Mouse (Mus musculus): ENCODE data around the gene Il5.

The Il5 gene

DNA sequence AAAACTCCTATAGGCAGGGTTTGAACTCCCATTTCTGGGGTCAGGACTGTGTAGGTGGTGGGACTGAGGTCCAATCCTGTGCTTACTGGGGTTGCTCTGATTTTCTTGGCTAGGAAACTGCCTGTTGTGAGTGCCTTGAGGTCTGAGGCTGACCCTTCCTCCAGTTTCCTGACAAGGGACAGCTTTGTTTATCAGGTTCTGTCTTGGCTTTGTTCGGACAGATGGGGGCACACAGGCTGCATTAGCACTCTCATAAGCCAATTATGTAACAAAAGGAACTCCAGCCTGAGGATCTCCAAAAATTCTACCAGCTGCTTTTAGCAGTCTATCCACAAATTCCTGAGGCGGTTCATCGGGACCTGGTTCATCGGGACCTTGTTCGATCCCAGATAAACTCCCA, 21.8 kb downstream of the Il5 start:
- peak; percentile 43 for DNase-seq (ENCODE audit: low read depth, low spot score)

DNA sequence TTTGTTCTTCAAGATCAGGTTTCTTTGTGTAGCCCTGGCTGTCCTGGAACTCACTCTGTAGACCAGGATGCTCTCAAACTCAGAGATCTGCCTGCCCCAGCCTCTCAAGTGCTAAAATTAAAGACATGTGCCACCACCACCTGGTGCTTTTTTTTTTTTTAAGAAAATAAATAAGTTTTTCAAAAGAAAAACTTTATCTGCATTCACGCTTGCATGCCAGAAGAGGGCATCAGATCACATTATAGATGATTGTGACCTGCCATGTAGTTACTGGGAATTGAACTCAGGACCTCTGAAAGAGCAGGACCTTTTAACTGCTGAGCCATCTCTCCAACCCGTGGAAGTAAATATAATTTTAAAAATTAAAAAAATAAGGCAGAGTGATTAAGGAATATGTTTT, 24.7 kb downstream of the Il5 start:
- DNase-seq (ENCODE audit: low read depth, low spot score): no peak

DNA sequence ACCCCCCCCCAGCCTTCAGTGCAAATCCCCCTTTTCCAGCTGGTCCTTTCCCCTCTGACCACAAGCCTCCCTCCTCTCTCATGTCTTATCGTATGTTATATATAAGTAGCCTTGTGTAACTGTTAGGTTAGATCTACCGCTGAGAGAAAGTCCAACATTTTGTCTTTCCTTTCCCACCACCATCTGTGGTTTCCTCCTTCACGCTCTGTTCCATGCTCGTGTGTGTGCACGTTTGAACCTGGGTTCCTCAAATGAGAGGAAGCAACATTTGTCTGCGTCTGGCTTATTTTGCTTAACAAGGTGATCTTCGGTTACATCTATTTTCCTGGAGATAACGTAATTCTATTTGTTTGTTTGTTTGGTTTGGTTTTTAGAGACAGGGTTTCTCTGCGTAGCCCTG, 27.4 kb downstream of the Il5 start:
- no peak for DNase-seq (ENCODE audit: low read depth, low spot score)

DNA sequence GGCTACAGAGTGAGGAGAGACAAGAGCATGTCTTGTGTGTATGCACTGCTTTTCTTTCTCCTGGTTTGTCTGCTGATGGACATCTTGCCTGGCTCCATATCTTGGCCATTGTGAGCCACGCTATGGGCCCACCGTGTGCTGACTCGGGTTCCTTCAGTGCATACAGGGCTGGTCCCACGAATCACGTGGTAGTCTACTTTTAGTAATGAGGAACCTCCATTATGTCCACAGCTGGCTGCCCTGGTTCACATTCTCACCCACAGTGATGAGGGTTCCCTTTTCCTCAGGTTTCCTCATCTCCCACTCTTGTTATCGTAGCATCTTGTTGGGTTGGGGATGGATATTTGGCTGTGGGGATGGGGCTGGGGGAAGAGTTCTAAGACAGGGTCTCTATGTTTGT, 28.0 kb downstream of the Il5 start:
- DNase-seq (ENCODE audit: low read depth, low spot score): no peak

GRCm38 (mm10) chr11:53749306-53749705, 28.7 kb downstream of the Il5 start:
- DNase-seq (ENCODE audit: low read depth, low spot score): no peak

DNA sequence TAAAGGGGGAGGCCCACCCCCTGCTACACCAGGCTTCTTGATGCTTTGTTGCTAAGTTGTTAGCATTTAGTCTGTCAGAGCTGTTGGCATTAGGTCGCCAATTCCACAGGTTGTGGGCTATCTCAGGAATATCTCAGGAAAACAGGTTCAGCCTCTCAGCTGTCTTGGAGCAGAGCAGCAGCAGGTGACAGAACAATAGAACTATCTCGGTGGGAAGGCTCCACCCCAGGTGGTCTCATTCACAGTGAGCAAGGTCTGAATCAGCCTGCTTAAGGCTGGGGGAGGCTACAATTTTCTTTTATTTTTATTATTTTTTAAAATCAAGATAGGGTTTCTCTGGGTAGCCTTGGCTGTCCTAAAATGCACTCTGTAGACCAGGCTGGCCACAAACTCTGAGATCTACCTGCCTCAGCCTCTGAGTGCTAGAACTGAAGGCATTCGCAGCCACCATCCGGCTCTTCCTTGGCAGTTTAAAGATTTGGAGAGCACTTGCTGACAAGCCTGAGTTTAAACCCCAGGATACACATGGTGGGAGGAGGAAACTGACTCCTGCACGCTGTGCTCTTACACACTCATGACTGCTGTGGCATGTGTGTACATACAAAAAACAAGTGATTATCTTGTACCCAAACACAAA, 29.2 kb downstream of the Il5 start:
- DNase-seq (ENCODE audit: low read depth, low spot score): no peak

- peak; percentile 85 for DNase-seq (ENCODE audit: low read depth, low spot score)
These were observed 34.5 kb downstream of the Il5 start for GRCm38 (mm10) chr11:53755011-53755595.

GRCm38 (mm10) chr11:53757612-53758011, 37.0 kb downstream of the Il5 start:
- no peak for DNase-seq (ENCODE audit: low read depth, low spot score)

- DNase-seq (ENCODE audit: low read depth, low spot score): peak; percentile 53
These were observed 37.4 kb downstream of the Il5 start for GRCm38 (mm10) chr11:53758033-53758432.

DNA sequence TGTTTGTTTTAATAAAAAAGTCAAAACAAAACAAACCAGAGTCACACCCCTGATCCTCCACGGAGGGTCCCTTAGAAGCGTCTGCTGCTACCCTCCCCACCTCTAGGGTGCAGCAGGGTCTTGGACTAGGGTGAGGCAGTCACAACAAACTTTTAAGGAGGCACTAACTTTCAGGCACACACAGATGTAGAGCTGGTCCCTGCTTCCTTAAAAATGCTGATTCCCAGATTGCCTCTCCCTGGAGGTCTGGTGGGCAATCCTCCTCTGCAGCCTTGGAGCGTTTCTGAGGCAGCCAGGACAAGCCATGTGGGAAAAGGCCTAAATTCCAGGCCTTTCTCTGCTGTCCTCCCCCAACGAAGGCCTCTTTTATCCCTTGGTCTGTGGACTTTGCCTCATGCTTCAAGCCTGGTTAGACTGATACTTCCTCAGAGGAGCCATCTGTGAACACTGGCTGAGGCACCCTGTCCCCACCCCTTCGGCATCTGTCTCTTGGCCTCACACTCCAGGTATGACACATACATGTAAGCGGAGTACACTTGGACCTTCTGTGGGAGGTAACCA, 38.3 kb downstream of the Il5 start:
- peak; percentile 42 for DNase-seq (ENCODE audit: low read depth, low spot score)

DNA sequence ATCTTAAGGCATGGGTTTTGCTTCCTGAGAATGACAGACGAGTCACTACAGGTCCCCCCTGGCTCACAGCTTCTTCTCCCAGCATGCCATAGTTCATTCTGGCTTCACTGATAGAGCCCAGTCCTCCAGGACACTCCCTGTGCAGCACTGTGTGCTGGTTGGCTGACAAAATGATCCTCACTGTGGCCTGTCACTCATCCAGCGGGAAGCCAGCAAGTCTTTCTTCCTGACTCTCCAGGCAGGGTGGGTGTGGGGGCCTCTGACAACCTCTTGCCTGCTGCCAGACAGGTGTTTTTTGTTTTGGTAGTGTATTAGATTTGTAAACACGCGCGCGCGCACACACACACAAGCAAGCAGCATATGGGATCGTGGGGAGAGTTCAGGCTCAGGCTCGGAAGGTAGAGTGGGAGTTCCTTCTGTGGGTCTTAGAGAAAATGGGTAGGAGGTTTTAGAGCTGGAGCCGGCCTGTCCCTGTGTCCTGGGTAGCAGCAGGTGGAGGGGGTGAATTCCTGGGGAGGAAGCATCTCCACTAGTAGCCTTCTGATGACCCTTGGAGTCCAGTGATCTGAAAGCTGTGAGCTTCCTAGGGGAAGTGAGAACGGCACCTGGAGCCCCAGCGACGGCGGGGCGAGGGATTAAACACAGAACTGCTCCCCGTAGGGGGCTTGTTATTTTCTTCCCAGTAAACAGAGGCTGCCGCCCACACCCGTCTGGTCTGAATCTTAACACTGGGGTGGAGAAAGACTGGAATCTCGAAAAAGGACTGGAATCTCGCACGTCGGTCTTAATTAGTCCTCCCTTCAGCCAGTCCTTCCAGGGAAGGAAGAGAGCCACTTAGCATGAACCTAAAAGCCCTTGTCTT, 39.2 kb downstream of the Il5 start:
- peak; percentile 24 for DNase-seq (ENCODE audit: low read depth, low spot score)

- peak; percentile 47 for DNase-seq (ENCODE audit: low read depth, low spot score)
These were observed 40.7 kb downstream of the Il5 start for GRCm38 (mm10) chr11:53761284-53761683.

DNA sequence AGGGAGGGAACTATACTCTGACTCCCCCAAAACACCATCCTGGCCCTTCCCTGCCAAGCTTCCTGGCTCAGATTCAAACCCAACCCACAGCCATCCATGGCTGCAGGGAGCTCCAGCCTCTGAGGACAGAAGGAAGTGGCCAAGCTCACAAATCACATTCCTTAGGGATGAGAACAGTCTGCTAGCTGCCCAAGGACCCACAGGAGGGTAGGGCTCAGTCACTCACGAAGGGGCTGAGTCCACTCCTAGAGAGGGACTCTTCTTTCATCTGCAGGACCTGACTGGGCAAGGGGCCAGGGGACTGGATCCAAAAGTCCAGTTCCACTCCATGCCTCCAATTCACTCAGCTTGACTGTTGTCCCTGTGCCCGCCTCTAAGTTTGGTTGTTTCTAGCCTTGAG, 41.2 kb downstream of the Il5 start:
- DNase-seq (ENCODE audit: low read depth, low spot score): peak; percentile 93

DNA sequence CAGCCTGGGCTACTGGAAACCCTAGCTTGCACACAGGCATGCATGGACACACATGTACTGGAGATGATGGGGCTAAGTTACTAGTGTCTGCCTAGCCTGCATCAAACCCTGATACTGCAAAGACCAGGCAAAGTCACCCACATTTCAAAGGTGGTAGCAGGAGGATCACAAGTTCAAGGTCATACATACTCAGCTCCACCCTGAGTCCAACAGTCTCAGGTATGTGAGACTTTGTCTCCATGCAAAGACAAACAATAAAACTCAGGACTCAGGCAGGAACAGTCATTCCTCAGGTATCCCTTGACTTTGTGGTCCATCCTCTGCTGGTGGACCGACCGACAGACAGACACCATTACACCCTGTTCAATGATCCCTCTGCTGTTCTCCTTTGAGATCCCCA, 41.8 kb downstream of the Il5 start:
- no peak for DNase-seq (ENCODE audit: low read depth, low spot score)

DNA sequence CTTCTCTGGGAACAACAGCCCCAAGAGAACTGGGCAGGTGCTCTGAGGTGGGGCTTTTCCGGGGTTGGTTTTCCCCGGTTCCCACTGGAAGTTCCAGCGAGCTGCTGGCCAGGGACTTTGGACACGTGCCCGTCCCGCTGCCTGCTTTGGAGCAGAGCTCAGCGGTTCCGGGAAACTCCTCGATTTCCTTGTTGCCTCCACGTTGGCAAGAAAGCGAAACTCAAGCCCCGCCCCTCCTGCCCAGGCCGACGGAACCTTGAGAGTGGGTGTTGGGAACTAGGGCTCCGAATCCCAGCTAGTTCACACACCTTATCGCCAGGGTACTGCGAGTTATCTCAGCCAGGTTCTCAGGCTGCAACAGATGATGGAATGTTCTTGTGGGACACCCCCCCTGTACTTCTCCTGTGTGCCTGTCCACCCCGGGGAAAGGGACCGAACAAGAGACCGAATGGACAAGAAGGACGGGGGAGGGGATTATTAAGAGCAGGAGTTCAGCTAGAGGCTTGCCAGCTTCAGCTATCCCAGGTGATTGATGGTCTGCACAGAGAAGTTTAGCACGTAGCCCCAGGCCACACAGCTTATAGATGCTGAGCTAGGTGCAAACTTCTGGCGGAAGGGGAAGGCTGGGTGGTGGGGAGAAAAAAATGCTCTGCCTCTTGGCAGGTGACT, 42.4 kb downstream of the Il5 start:
- DNase-seq (ENCODE audit: low read depth, low spot score): peak; percentile 89

DNA sequence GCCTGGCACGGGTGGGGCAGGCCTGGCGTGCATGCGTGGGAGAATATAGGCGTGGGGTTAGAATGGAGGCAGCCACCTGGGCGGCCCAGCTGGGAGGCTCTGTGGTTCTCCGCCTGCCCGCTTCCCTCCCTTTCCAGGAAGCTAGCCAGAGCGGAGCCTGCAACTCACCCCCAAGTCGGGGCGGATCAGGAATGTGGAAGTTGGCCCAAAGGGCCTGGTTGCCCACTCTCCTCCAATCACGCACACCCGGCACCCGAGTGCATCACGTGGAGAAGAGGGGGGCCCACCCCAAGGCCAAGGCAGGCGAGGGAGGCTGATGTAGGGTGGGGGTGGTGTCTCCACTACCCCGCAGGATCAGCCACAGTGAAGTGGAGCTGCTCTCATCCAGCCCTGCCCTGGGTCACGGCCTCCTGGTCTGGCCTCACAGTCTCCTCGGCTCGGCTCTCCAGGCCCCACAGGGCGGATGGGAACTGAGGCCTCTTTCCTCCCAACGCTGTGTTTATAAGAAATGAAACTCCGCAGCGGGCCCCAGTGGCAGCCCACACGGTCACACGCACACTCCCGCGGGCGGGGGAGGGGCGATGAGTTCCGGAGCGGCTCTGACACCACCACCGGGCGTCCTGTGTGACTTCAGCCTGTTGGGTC, 43.0 kb downstream of the Il5 start:
- DNase-seq (ENCODE audit: low read depth, low spot score): peak; percentile 94

- no peak for DNase-seq (ENCODE audit: low read depth, low spot score)
These were observed 44.0 kb downstream of the Il5 start for GRCm38 (mm10) chr11:53764581-53764980.

- no peak for DNase-seq (ENCODE audit: low read depth, low spot score)
These were observed 48.0 kb downstream of the Il5 start for GRCm38 (mm10) chr11:53768422-53769184.

- DNase-seq (ENCODE audit: low read depth, low spot score): no peak
These were observed 48.6 kb downstream of the Il5 start for GRCm38 (mm10) chr11:53769185-53769576.

GRCm38 (mm10) chr11:53769760-53770124, 49.1 kb downstream of the Il5 start, which contains the start of gene Irf1:
Gene Irf1, plus strand, starts transcription at chr11:53770014.
- peak; percentile 88 for DNase-seq (ENCODE audit: low read depth, low spot score)
